Mouse (Mus musculus): ENCODE results near the gene Arpc5. TPM values are rescaled to one million over a fixed set of nuclear protein-coding genes. Genes with fewer than 3 reads are reported as not detected.
A peak's percentile ranks its signal among the peaks of the same experiment; 100 is the strongest.

The Arpc5 gene
- polyA plus RNA-seq, 1 experiment from 2014 or later = 321 TPM

DNA sequence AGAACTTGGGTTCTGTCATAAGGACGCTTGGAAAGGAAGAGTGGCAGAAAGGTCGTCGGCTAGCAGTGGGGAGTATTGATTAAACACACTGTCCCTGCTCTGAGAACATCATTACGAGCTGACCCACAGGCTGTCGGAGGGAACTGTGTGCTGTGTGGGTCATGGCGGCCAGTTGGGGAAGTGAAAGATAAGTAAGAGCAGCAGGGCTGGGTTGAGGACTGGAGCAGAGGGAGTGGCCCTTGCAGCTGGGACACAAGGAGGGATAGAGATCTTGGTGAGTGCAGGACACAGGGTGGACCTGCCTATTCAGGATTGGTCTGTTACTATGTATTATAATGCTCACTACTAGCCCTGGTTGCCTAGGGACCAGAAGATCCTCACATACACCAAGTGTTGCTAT lies 38.6 kb downstream of the Arpc5 start:
- Histone ChIP-seq H3K9ac (no peak overlapping the region), H3K4me2 (no peak overlapping the region), H3K4me3 (no peak overlapping the region), H3K27ac (replicated peaks) (no peak overlapping the region), H3K4me1 (replicated peaks) (peaks cover 3% of the 10 kb centered on the region; the same call in 1 of the 2 replicates), H3K36me3 (no peaks in the 10 kb centered on the region), H3K27me3 (no peaks in the 10 kb centered on the region), H3K9me3 (no peaks in the 10 kb centered on the region)
- 88% methylated on average over 6 of the region's 6 CpGs for WGBS
- ATAC-seq (ENCODE audit: low read depth) = no peak

DNA sequence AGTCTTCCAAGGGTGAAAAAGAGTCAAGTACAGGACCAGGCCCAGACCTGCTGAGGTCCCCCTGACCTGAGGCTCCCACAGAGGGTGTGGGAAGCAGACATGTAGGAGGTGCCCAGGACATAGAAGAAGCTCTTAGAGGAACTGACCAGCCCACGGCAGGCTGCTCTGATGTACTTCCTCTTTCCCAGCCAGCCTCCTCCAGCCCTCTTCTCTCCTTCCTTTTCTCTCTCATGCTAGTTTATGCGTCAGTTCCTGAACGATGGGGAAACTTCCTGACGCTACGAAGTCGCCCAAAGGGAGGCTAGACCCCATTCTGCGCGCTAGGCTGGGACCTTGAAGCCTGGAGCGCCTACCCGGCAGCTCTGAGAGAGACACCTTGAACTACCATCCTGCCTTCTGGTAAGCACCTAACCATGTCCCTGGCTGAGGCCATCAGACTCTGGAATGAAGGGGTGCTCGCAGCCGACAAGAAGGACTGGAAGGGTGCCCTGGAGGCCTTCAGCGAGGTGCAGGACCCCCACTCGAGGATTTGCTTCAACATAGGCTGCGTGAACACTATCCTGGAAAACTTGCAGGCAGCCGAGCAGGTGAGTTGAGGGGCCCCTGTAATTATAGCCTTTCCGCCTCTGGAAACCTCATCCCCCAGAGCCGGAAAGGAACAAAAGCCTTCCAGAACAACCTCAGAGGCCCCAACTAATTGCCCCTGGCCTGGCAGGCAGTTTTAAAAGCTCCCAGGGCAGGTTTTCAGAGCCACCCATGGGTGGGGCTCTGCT lies 41.5 kb downstream of the Arpc5 start:
- no peaks in the 10 kb centered on the region for H3K36me3 ChIP-seq
- H3K9ac ChIP-seq = no peak overlapping the region
- ATAC-seq (ENCODE audit: low read depth) = no peak
- no peak overlapping the region for H3K4me3 ChIP-seq
- H3K27me3 ChIP-seq = no peaks in the 10 kb centered on the region
- no peak overlapping the region for H3K4me2 ChIP-seq
- 0 out of 2 replicates have a peak, but pooled peaks cover 3% of the 10 kb centered on the region for H3K4me1 ChIP-seq (replicated peaks)
- no peak overlapping the region for H3K27ac ChIP-seq (replicated peaks)
- WGBS = 69% methylated on average over 18 of the region's 18 CpGs
- no peaks in the 10 kb centered on the region for H3K9me3 ChIP-seq

DNA sequence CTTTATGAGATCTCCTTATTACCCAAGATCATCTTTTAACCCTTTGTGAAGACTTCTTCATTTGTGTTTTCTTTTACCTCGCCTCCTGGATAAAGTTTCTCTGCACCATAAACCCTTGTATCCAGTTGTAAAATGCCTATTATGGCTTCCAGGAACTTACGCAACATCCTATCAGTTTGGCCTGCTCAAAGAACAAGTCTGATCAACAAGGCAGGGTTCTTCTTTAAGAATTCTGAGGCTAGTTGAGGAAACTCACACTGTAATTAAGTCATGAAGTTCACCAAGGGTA lies 42.0 kb downstream of the Arpc5 start:
- Histone ChIP-seq H3K9ac (no peak overlapping the region), H3K4me3 (no peak overlapping the region), H3K9me3 (no peaks in the 10 kb centered on the region), H3K4me2 (no peak overlapping the region), H3K36me3 (no peaks in the 10 kb centered on the region), H3K4me1 (replicated peaks) (0 out of 2 replicates have a peak, but pooled peaks cover 3% of the 10 kb centered on the region), H3K27ac (replicated peaks) (no peak overlapping the region), H3K27me3 (no peaks in the 10 kb centered on the region)
- no peak for ATAC-seq (ENCODE audit: low read depth)
- WGBS = 71% methylated on average over 2 of the region's 2 CpGs

DNA sequence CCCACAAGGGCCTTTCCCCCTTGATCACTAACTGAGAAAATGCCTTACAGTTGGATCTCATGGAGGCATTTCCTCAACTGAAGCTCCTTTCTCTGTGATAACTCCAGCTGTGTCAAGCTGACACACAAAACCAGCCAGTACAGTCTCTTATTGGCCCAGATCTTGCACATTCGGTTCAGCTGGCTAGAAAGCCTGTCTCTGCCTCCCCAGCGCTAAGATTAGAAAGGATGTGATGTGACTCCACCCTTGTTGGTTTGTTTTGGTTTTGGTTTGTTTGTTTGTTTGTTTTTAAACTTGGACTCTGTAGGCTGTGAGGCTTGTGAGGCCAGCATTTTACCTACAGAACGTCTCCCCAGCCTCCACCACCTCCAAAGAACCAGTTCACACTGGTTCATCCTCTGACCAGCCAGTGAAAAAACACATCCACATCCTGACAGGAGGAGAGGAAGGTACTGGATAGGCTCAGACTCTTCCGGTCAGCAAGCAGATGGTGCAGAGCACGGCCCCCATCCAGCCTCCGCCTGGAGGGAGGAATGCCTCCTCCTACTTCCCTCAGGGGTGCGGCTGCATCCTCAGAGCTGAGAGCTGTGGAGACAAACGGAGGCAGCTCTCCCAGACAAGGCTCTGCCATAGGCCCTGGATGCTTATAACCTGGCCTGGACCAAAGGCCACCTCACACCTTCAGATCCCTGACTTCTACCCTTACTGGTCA lies 43.4 kb downstream of the Arpc5 start:
- Histone ChIP-seq H3K4me3 (no peak overlapping the region), H3K4me1 (replicated peaks) (0 out of 2 replicates have a peak, but pooled peaks cover 4% of the 10 kb centered on the region), H3K36me3 (no peaks in the 10 kb centered on the region), H3K9ac (no peak overlapping the region), H3K27ac (replicated peaks) (no peak overlapping the region), H3K9me3 (no peaks in the 10 kb centered on the region), H3K4me2 (no peak overlapping the region), H3K27me3 (no peaks in the 10 kb centered on the region)
- 41% methylated on average over 8 of the region's 8 CpGs for WGBS
- ATAC-seq (ENCODE audit: low read depth) = no peak

DNA sequence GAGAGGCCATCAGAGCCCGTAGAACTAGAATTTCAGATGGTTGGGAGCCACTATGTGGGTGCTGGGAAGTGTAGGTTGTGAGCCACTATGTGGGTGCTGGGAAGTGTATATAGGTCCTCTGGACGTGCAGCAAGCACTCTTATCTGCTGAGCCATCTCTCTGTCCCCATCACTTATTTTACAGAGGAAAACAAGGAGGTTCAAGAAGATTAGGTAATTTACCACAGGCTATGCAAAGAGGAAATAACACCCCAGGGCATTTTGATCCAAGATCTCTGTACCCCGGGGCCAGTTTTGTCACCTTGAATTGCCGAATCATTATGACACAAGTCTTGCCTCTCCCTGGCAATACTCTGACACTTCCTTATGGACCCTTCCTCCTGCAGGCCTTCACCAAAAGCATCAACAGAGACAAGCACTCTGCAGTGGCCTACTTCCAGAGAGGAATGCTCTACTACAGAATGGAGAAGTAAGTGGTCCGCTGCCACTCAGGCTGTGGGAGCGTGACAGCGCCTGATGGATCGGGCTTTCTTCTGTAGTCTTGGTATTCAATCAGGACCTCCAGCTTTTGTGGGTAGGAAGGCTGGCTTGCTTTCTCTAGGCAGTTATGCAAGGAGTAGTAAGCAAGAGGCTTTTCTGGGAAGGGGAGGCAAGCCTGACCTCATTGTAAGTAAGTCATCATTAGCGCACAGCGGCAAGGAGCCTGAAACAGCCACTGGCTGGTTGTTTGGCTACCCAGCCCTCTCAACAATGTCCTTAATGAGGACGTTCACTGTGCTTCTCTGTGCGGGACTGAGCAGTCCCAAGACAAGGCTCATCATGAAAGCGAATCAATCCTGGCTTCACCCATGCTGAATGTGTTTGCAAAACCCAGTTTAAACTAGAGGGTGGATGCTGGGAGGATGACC lies 44.4 kb downstream of the Arpc5 start:
- Histone ChIP-seq H3K9ac (no peak overlapping the region), H3K9me3 (no peaks in the 10 kb centered on the region), H3K36me3 (no peaks in the 10 kb centered on the region), H3K4me3 (no peak overlapping the region), H3K27me3 (no peaks in the 10 kb centered on the region), H3K27ac (replicated peaks) (no peak overlapping the region), H3K4me1 (replicated peaks) (peaks cover 14% of the 10 kb centered on the region), H3K4me2 (no peak overlapping the region)
- WGBS = 69% methylated on average over 13 of the region's 13 CpGs
- no peak for ATAC-seq (ENCODE audit: low read depth)

DNA sequence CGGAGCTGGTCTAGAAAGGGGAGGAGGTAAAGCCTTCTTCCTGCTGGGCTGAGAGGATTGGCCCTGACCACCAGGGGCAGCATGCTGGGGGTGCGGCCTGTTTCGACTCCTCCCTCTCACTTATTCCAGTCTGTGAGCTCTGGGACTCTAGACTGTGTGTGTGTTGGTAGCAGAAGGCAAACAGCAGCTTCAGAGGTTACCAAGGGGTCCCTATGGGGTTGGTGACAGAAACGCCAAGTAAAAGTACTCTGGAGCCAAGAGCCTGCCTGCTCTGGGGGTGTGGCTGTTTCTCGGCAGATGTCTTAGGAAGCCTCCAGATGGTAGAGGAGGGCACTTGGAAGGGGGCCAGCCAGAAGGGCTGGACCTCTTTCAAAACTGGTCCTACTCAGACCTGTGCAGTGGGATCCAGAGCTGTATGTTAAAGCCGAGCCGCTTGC lies 48.9 kb downstream of the Arpc5 start:
- Histone ChIP-seq H3K4me3 (no peak overlapping the region), H3K4me1 (replicated peaks) (peaks cover 38% of the 10 kb centered on the region), H3K9ac (no peak overlapping the region), H3K4me2 (peak overlapping the region; percentile 18; the same call in 1 of the 2 replicates), H3K27me3 (no peaks in the 10 kb centered on the region), H3K27ac (replicated peaks) (peak overlapping the region; percentile 42; the same call in 1 of the 2 replicates), H3K9me3 (no peaks in the 10 kb centered on the region), H3K36me3 (no peaks in the 10 kb centered on the region)
- ATAC-seq (ENCODE audit: low read depth) = peak; percentile 79
- 23% methylated on average over 7 of the region's 7 CpGs for WGBS

DNA sequence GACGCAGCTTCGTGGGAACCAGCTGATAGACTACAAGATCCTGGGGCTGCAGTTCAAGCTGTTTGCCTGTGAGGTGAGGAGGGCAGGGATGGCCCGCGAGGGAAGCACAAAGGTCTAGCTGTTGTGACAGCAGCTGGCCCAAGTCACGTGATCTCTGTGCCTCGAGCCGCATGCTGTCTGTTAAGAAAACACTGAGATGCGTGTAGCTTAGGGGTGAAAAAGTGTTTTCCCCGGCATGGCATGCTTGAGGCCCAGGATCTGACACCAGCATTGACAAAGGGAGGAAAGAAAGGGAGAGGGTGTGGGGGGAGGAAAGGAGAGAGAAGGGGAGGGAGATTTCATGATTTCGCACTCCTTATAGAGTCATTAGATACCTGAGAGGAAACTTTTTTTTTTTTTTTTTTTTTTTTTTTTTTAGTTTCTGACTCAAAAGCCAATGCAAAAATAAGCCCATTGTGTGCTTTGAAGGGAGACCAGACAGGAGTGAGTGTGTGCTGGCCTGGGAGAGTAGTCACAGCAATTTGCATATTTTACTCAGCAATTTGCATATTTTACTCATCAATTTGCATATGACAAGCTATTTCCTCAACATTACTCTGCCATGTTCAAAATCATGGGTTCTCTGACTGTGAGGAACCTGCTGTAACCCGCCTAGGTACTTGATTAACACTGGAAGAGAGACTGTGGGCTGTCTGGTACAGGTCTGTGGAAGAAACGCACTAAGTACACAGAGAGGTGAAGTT lies 50.9 kb downstream of the Arpc5 start:
- Histone ChIP-seq H3K4me1 (replicated peaks) (peaks cover 38% of the 10 kb centered on the region), H3K4me2 (no peak overlapping the region), H3K9me3 (no peaks in the 10 kb centered on the region), H3K4me3 (no peak overlapping the region), H3K36me3 (no peaks in the 10 kb centered on the region), H3K27ac (replicated peaks) (peak overlapping the region; percentile 77), H3K9ac (no peak overlapping the region), H3K27me3 (no peaks in the 10 kb centered on the region)
- WGBS = 17% methylated on average over 12 of the region's 12 CpGs
- peak; percentile 55 for ATAC-seq (ENCODE audit: low read depth)

DNA sequence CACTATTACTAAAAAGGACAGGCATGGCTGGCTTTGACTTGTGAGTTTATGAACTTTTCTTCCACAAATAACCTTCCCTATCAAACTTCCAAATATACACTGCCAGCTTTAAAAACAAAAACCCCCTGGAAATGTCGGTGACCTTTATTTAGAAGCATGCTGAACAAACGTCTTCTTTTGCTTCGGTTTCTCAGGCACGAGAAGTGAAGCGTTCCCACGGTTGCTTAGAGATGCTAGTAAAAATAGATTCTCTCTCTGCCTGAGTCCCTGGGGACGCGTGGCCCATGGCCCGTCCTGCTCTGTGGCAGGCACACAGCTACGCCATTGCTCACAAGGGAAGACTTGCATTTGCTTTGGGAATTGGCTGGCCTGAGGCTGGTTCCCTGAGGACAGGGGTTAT lies 51.5 kb downstream of the Arpc5 start:
- H3K9me3 ChIP-seq = peaks cover 3% of the 10 kb centered on the region; the same call in 1 of the 2 replicates
- peak overlapping the region; percentile 77 for H3K27ac ChIP-seq (replicated peaks)
- WGBS = 12% methylated on average over 10 of the region's 10 CpGs
- H3K9ac ChIP-seq = no peak overlapping the region
- ATAC-seq (ENCODE audit: low read depth) = peak; percentile 26; the same call in 1 of the 2 replicates
- H3K27me3 ChIP-seq = no peaks in the 10 kb centered on the region
- H3K36me3 ChIP-seq = no peaks in the 10 kb centered on the region
- H3K4me1 ChIP-seq (replicated peaks) = peaks cover 38% of the 10 kb centered on the region
- no peak overlapping the region for H3K4me2 ChIP-seq
- no peak overlapping the region for H3K4me3 ChIP-seq

DNA sequence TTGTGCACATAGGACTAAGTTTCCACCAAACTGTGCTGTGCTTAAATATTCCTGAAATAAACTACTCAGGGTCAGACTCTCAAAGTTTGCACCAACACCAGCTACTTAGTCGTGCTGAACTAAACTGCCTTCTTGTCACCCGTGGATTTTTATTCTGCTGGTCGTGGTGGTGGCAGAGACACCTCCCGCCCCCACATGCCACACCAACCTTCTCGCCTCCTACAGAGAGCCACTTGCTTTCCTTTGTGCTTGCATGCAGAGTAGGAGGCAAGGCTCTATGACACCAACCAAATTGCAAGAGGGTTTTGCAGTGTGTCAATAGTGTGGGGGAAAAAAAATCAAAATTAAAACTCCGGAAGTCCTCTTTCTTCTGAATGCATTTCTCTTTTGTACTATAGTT lies 53.2 kb downstream of the Arpc5 start:
- H3K9me3 ChIP-seq = peaks cover 8% of the 10 kb centered on the region
- ATAC-seq (ENCODE audit: low read depth) = no peak
- peaks cover 38% of the 10 kb centered on the region for H3K4me1 ChIP-seq (replicated peaks)

DNA sequence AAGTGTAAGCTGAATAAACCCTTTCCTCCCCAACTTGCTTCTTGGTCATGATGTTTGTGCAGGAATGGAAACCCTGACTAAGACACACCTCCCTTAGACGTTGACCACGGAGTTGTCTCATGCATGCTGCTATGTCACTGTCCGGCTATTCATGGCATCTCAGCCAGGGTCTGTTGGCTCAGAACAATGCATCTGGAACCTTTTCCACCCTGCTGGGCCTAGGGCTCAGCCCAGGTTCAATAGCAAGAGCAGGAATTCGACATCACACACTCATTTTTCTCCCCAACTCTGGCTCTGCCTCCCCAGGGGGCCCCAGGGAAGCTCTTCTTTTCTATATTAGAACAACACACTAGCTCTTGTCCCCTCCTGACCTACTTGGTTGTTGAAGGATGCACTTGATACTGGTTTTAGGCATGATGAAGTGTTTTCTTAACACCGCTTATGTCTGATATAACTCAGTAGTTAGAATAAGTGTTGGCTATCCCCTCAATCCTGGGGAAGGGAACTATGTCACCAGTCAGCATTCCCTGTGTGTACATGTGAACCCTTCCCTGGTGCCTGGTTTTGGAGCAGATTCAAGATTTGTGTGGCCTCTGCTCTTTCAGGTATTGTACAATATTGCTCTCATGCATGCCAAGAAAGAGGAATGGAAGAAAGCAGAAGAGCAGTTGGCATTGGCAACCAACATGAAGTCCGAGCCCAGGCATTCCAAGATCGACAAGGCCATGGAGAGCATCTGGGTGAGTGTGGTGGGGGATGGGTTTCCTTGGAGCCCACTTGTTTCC lies 54.8 kb downstream of the Arpc5 start:
- Histone ChIP-seq H3K9ac (no peak overlapping the region), H3K4me1 (replicated peaks) (peaks cover 23% of the 10 kb centered on the region), H3K9me3 (peaks cover 8% of the 10 kb centered on the region), H3K36me3 (no peaks in the 10 kb centered on the region), H3K4me2 (no peak overlapping the region), H3K4me3 (no peak overlapping the region), H3K27ac (replicated peaks) (no peak overlapping the region), H3K27me3 (no peaks in the 10 kb centered on the region)
- ATAC-seq (ENCODE audit: low read depth) = no peak
- WGBS = 75% methylated on average over 7 of the region's 7 CpGs

More for the DNA sequence above, 53.2 kb downstream of the Arpc5 start:
- Histone ChIP-seq H3K4me2 (no peak overlapping the region), H3K27ac (replicated peaks) (no peak overlapping the region), H3K27me3 (no peaks in the 10 kb centered on the region), H3K36me3 (no peaks in the 10 kb centered on the region), H3K4me3 (no peak overlapping the region), H3K9ac (no peak overlapping the region)
- WGBS = 80% methylated on average over 6 of the region's 6 CpGs

DNA sequence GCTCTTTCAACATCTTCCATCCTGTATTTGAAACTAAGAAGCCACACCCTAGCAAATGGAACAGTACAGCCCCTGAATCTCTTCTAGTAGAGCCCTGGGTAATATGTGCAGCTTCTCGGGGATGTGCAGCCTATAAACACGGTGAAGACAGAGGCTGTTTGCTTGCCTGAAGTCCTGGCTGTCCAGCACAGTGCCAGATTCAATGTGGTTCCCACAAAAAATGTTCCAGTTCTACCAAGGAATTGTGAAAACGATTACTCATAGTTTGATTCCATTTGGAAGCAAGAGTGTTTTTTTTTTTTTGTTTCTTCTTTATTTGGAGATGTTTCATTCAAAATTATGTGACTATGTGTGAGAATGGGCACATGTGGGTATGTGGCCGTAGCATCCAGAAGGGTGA lies 55.4 kb downstream of the Arpc5 start:
- no peak overlapping the region for H3K9ac ChIP-seq
- peaks cover 16% of the 10 kb centered on the region for H3K4me1 ChIP-seq (replicated peaks)
- H3K27ac ChIP-seq (replicated peaks) = no peak overlapping the region
- WGBS = 89% methylated on average over 4 of the region's 4 CpGs
- no peak for ATAC-seq (ENCODE audit: low read depth)
- H3K36me3 ChIP-seq = no peaks in the 10 kb centered on the region
- no peak overlapping the region for H3K4me2 ChIP-seq
- H3K27me3 ChIP-seq = no peaks in the 10 kb centered on the region
- H3K4me3 ChIP-seq = no peak overlapping the region
- H3K9me3 ChIP-seq = peaks cover 8% of the 10 kb centered on the region

Data from neural tube, embryonic 13.5 days (tissue).